Mouse (Mus musculus) neural tube, embryonic 15.5 days (tissue): ENCODE measurements at regions not wholly inside any gene's neighbourhood (a gene's known extent, or its start where the extent isn't known, plus 50 kb on each side); places are given as distances from the start of the nearest gene placed in this dataset.
A peak's percentile ranks its signal among the peaks of the same experiment; 100 is the strongest.

ENCODE experiments used
- ATAC-seq: fragments of 200-750 bp; cut with Nextera tagmentation; 2 replicates; pipeline ENCODE4 v1.8.0; 2017; ENCODE audit warnings: mild to moderate bottlenecking, moderate TSS enrichment, moderate library complexity; ENCODE audit not compliant: low FRiP score
- H3K27ac ChIP-seq: fragments of 300-500 bp; sonication (generic); replicated peaks from 2 replicates; pipeline ENCODE4 v1.5.1; 2015; ENCODE audit warnings: mild to moderate bottlenecking, inconsistent platforms
- H3K27me3 ChIP-seq: fragments of 300-500 bp; sonication (generic); replicated peaks from 2 replicates; pipeline ENCODE4 v1.6.1; 2015; ENCODE audit warnings: inconsistent platforms
- H3K36me3 ChIP-seq: fragments of 300-500 bp; sonication (generic); 2 replicates; pipeline ENCODE4 v1.6.1; 2015; ENCODE audit warnings: inconsistent platforms
- H3K4me1 ChIP-seq: fragments of 300-500 bp; sonication (generic); 2 replicates; pipeline ENCODE4 v1.6.1; 2015; ENCODE audit warnings: inconsistent platforms
- H3K4me2 ChIP-seq: fragments of 300-500 bp; sonication (generic); 2 replicates; pipeline ENCODE4 v1.6.1; 2015; ENCODE audit warnings: inconsistent platforms, mild to moderate bottlenecking, moderate library complexity
- H3K4me3 ChIP-seq: fragments of 300-500 bp; sonication (generic); replicated peaks from 2 replicates; pipeline ENCODE4 v1.5.1; 2015; ENCODE audit warnings: mild to moderate bottlenecking, inconsistent platforms
- H3K9ac ChIP-seq: fragments of 300-500 bp; sonication (generic); replicated peaks from 2 replicates; pipeline ENCODE4 v1.6.1; 2015; ENCODE audit warnings: mild to moderate bottlenecking, inconsistent platforms
- H3K9me3 ChIP-seq: fragments of 300-500 bp; sonication (generic); replicated peaks from 2 replicates; pipeline ENCODE4 v1.6.1; 2016; ENCODE audit warnings: inconsistent platforms
- WGBS: fragments of 180-500 bp; shearing (Covaris S2); methylation state at CpG from one replicate; pipeline ENCODE4 v1.1.7; 2015; ENCODE audit warnings: mixed read lengths; 5-methylcytosine and 5-hydroxymethylcytosine counted together

DNA sequence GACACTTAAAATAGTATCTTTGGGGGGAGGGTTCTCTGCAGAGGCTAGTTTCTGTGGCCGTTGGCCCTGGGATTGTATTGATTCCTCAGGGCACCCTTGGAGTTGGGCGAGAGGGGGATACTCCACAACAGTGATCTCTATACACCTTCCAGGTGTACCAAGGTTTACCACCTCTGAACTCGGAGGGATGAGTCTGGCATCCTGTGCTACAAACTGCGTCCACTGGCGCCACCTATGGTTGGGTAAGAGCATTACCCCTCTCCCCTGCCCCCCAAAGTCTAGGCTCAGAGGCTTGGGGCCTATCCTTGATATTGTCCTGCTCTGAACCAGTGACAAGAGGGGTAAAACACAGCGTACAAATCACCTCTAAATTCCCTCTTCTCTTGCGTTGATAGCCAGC lies 62.2 kb downstream of the Gm17728 start:
- H3K27ac ChIP-seq, result no peak overlapping the region
- ATAC-seq, result no peak
- no peak overlapping the region for H3K4me3 ChIP-seq
- WGBS, result 74% methylated on average over 7 of the region's 7 CpGs
- no peaks in the 10 kb centered on the region for H3K27me3 ChIP-seq
- H3K36me3 ChIP-seq, result no peaks in the 10 kb centered on the region
- no peaks in the 10 kb centered on the region for H3K4me1 ChIP-seq
- no peak overlapping the region for H3K4me2 ChIP-seq
- no peaks in the 10 kb centered on the region for H3K9me3 ChIP-seq
- H3K9ac ChIP-seq, result no peak overlapping the region

GRCm38 (mm10) chr17:9484566-9484965 lies 62.7 kb downstream of the Gm17728 start:
- Histone ChIP-seq H3K27me3 (no peaks in the 10 kb centered on the region), H3K4me3 (no peak overlapping the region), H3K27ac (no peak overlapping the region), H3K36me3 (no peaks in the 10 kb centered on the region), H3K9me3 (no peaks in the 10 kb centered on the region), H3K9ac (no peak overlapping the region), H3K4me2 (no peak overlapping the region), H3K4me1 (no peaks in the 10 kb centered on the region)
- 67% methylated on average over 12 of the region's 12 CpGs for WGBS
- ATAC-seq, result no peak

GRCm38 (mm10) chr17:9529340-9529739 lies 107.5 kb downstream of the Gm17728 start:
- WGBS, result 65% methylated on average over 3 of the region's 3 CpGs
- no peak for ATAC-seq

GRCm38 (mm10) chr17:9536090-9536489 lies 114.2 kb downstream of the Gm17728 start:
- Histone ChIP-seq H3K36me3 (no peaks in the 10 kb centered on the region), H3K27ac (no peak overlapping the region), H3K9me3 (no peaks in the 10 kb centered on the region), H3K27me3 (no peaks in the 10 kb centered on the region), H3K4me3 (no peak overlapping the region), H3K4me2 (no peak overlapping the region), H3K4me1 (peaks cover 3% of the 10 kb centered on the region; the same call in 1 of the 2 replicates), H3K9ac (no peak overlapping the region)
- 16% methylated on average over 4 of the region's 4 CpGs for WGBS
- no peak for ATAC-seq

More at GRCm38 (mm10) chr17:9529340-9529739, 107.5 kb downstream of the Gm17728 start:
- Histone ChIP-seq H3K9me3 (no peaks in the 10 kb centered on the region), H3K4me2 (no peak overlapping the region), H3K36me3 (no peaks in the 10 kb centered on the region), H3K27me3 (no peaks in the 10 kb centered on the region), H3K4me3 (no peak overlapping the region), H3K27ac (no peak overlapping the region), H3K4me1 (no peaks in the 10 kb centered on the region), H3K9ac (no peak overlapping the region)

- Histone ChIP-seq H3K4me1 (peaks cover 3% of the 10 kb centered on the region; the same call in 1 of the 2 replicates), H3K9ac (no peak overlapping the region), H3K27me3 (no peaks in the 10 kb centered on the region), H3K27ac (no peak overlapping the region), H3K9me3 (no peaks in the 10 kb centered on the region), H3K4me2 (no peak overlapping the region), H3K4me3 (no peak overlapping the region), H3K36me3 (no peaks in the 10 kb centered on the region)
- ATAC-seq, result no peak
These were observed 116.5 kb downstream of the Gm17728 start for GRCm38 (mm10) chr17:9538371-9538770.

DNA sequence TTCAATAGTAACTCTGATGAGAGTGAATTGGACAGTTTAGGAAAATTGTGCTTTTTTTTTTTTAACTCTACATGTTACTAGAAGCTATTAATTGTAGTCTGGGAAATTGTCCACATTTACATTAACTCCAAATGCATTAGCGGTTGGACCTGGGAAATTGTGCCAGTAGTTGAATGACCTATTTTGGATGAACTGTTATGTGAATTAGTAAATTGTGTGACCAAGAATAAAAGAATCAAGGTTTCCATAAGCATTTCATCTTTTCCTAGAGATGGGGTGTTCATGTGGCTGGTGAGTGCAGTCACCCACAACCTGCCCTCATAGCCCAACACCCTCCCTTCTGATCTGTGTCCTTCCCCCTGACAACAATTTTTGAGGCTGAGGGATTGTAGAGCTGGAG lies 118.3 kb downstream of the Gm17728 start:
- no peaks in the 10 kb centered on the region for H3K36me3 ChIP-seq
- no peak overlapping the region for H3K9ac ChIP-seq
- 97% methylated on average over 1 of the region's 1 CpGs for WGBS
- no peaks in the 10 kb centered on the region for H3K27me3 ChIP-seq
- H3K27ac ChIP-seq, result no peak overlapping the region
- H3K4me1 ChIP-seq, result peaks cover 3% of the 10 kb centered on the region; the same call in 1 of the 2 replicates
- H3K9me3 ChIP-seq, result no peaks in the 10 kb centered on the region
- no peak for ATAC-seq
- H3K4me3 ChIP-seq, result no peak overlapping the region
- H3K4me2 ChIP-seq, result no peak overlapping the region

GRCm38 (mm10) chr17:9543224-9543797 lies 121.5 kb downstream of the Gm17728 start:
- ATAC-seq, result no peak
- Histone ChIP-seq H3K27me3 (no peaks in the 10 kb centered on the region), H3K9ac (no peak overlapping the region), H3K27ac (no peak overlapping the region), H3K36me3 (no peaks in the 10 kb centered on the region), H3K4me2 (no peak overlapping the region), H3K4me1 (no peaks in the 10 kb centered on the region), H3K4me3 (no peak overlapping the region), H3K9me3 (no peaks in the 10 kb centered on the region)
- 32% methylated on average over 5 of the region's 5 CpGs for WGBS

- WGBS, result 88% methylated on average over 4 of the region's 4 CpGs
- H3K36me3 ChIP-seq, result no peaks in the 10 kb centered on the region
- H3K4me1 ChIP-seq, result no peaks in the 10 kb centered on the region
- H3K27ac ChIP-seq, result no peak overlapping the region
- H3K9ac ChIP-seq, result no peak overlapping the region
- no peaks in the 10 kb centered on the region for H3K9me3 ChIP-seq
- no peaks in the 10 kb centered on the region for H3K27me3 ChIP-seq
- H3K4me3 ChIP-seq, result no peak overlapping the region
- H3K4me2 ChIP-seq, result no peak overlapping the region
- ATAC-seq, result no peak
These were observed 112.0 kb downstream of the Pabpc6 start for GRCm38 (mm10) chr17:9557544-9557943.

GRCm38 (mm10) chr17:9566846-9567245 lies 102.7 kb downstream of the Pabpc6 start:
- Histone ChIP-seq H3K9ac (no peak overlapping the region), H3K36me3 (no peaks in the 10 kb centered on the region)
- no peak for ATAC-seq

DNA sequence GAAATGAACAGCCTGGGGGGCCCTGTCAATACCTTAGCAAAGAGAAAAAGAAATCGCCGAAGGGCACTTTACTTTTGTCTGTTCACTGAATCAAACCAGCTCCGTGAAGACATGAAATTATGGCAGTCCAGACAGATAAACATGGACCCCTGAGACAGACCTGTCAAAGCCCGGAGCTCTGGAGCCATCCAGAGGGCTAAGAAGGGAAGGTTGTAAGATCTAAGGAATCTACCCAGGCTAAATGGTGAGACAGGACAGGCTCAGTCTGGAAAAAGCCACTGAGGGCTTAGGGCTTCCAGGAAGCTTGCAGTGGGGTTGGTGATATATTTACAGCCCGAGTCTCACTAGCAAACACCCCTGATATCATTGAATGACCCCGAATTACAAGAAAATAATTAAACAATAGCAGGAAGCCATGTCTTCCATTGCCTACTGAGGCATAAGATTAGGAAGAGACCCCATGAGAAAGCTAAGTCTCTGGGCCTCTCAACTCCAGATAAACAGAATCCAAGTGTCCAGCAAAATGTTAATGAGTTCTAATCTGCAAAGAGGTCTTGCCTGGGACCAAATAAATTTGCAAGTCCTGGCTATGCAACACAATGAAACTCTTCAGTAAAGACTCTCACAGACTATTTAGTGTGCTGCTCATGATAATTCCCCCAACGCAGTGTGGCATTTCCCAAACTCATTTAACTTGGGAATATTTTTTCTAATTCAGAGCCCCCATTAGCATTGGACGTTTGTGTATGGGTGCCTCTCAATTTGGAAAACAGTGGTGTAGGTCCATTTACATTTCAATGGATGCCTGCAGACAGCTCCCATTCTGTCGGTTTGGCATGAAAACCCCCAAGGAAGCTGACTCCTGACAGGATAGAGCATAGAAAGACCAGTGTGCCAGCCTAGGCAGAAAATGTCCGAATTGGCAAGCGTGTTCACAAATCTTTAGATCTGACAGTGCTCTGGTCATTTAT lies 89.8 kb downstream of the Pabpc6 start:
- no peaks in the 10 kb centered on the region for H3K9me3 ChIP-seq
- no peaks in the 10 kb centered on the region for H3K4me1 ChIP-seq
- no peak overlapping the region for H3K4me2 ChIP-seq
- no peaks in the 10 kb centered on the region for H3K27me3 ChIP-seq
- WGBS, result 13% methylated on average over 11 of the region's 11 CpGs
- no peak overlapping the region for H3K9ac ChIP-seq
- peak; percentile 93 for ATAC-seq
- H3K36me3 ChIP-seq, result no peaks in the 10 kb centered on the region
- no peak overlapping the region for H3K4me3 ChIP-seq
- H3K27ac ChIP-seq, result peak overlapping the region; percentile 58

More at GRCm38 (mm10) chr17:9566846-9567245, 102.7 kb downstream of the Pabpc6 start:
- WGBS, result 55% methylated on average over 6 of the region's 6 CpGs
- H3K4me2 ChIP-seq, result no peak overlapping the region
- no peaks in the 10 kb centered on the region for H3K9me3 ChIP-seq
- no peak overlapping the region for H3K27ac ChIP-seq
- no peaks in the 10 kb centered on the region for H3K27me3 ChIP-seq
- H3K4me1 ChIP-seq, result 0 out of 2 replicates have a peak, but pooled peaks cover 3% of the 10 kb centered on the region
- H3K4me3 ChIP-seq, result no peak overlapping the region

- 17% methylated on average over 2 of the region's 2 CpGs for WGBS
- H3K4me3 ChIP-seq, result no peak overlapping the region
- no peak for ATAC-seq
- no peak overlapping the region for H3K27ac ChIP-seq
- no peak overlapping the region for H3K9ac ChIP-seq
- no peak overlapping the region for H3K4me2 ChIP-seq
- H3K4me1 ChIP-seq, result no peaks in the 10 kb centered on the region
- no peaks in the 10 kb centered on the region for H3K9me3 ChIP-seq
- no peaks in the 10 kb centered on the region for H3K36me3 ChIP-seq
- H3K27me3 ChIP-seq, result no peaks in the 10 kb centered on the region
These were observed 71.4 kb downstream of the Pabpc6 start for GRCm38 (mm10) chr17:9598131-9598530.

- Histone ChIP-seq H3K4me1 (no peaks in the 10 kb centered on the region), H3K9ac (no peak overlapping the region), H3K27ac (no peak overlapping the region), H3K36me3 (no peaks in the 10 kb centered on the region), H3K4me2 (no peak overlapping the region), H3K4me3 (no peak overlapping the region), H3K27me3 (no peaks in the 10 kb centered on the region), H3K9me3 (no peaks in the 10 kb centered on the region)
- 79% methylated on average over 2 of the region's 2 CpGs for WGBS
- ATAC-seq, result no peak
These were observed 69.1 kb downstream of the Pabpc6 start for GRCm38 (mm10) chr17:9600459-9600858.
